In genomic region chr16:44666431-44666997, GRCm38 (mm10) we compare ENCODE assay signal across 10 mouse cellular contexts. TPM values are rescaled to one million over a fixed set of nuclear protein-coding genes. Genes with fewer than 3 reads are reported as not detected.
DNase-seq lines count a peak whose midpoint lies in the region; ATAC-seq lines count a peak whose summit lies in the region.
"Had no signal": no experiment of that assay in that cellular context is flagged by ENCODE, and none has a peak within 500 bp of the region (broad histone marks: within the 10 kb centered on the region; RNA-seq: fewer than 3 reads in every experiment).

No protein-coding gene starts in this region.

- peak; percentile 39 to 46 for DNase-seq in cerebellum, postnatal 14 days
- DNase-seq in cerebellum, postnatal 36 days, result no peak
- peak; percentile 54 for DNase-seq in midbrain, embryonic 14.5 days
- no peak for DNase-seq in frontal cortex, postnatal 36 days (ENCODE audit: low spot score in 2 of 2)
- no peak for DNase-seq in spleen, postnatal 4 days (ENCODE audit: low spot score in 2 of 2)
- DNase-seq in ovary, postnatal 14 days (ENCODE audit: low spot score), result no peak
- DNase-seq: cerebellum, adult 11-12 months had no signal

- H3K27me3 ChIP-seq in embryonic facial prominence, embryonic 13.5 days, result no peaks in the 10 kb centered on the region
- no peaks in the 10 kb centered on the region; the same call in 1 of the 2 replicates for H3K27me3 ChIP-seq in hindbrain, embryonic 16.5 days (replicated peaks; ENCODE audit: control insufficient read depth, insufficient read depth, low read length)
- no peaks in the 10 kb centered on the region for H3K27me3 ChIP-seq in midbrain, embryonic 14.5 days (ENCODE audit: control insufficient read depth, insufficient read depth, low read length)
- H3K27me3 ChIP-seq: liver, embryonic 15.5 days had no signal

- 37% methylated on average over 7 of the region's 7 CpGs for WGBS in embryonic facial prominence, embryonic 13.5 days
- 46% methylated on average over 7 of the region's 7 CpGs for whole genome bisulfite sequencing in hindbrain, embryonic 16.5 days
- WGBS in midbrain, embryonic 14.5 days, result 62% methylated on average over 7 of the region's 7 CpGs

- peaks cover 50% of the 10 kb centered on the region for H3K4me1 ChIP-seq in embryonic facial prominence, embryonic 13.5 days
- H3K4me1 ChIP-seq in hindbrain, embryonic 16.5 days (ENCODE audit: control insufficient read depth, insufficient read depth, low read depth, low read length), result peaks cover 5% of the 10 kb centered on the region
- H3K4me1 ChIP-seq in midbrain, embryonic 14.5 days (ENCODE audit: control insufficient read depth, insufficient read depth, low read length), result peaks cover 9% of the 10 kb centered on the region
- H3K4me1 ChIP-seq: liver, embryonic 15.5 days had no signal

- H3K9ac ChIP-seq in embryonic facial prominence, embryonic 13.5 days, result no peak overlapping the region
- H3K9ac ChIP-seq in hindbrain, embryonic 16.5 days (ENCODE audit: low read depth, low read length), result no peak overlapping the region
- no peak overlapping the region for H3K9ac ChIP-seq in midbrain, embryonic 14.5 days (replicated peaks; ENCODE audit: low read length)
- H3K9ac ChIP-seq: liver, embryonic 15.5 days had no signal

- no peak overlapping the region for H3K4me3 ChIP-seq in embryonic facial prominence, embryonic 13.5 days
- H3K4me3 ChIP-seq in hindbrain, embryonic 16.5 days (ENCODE audit: low read length), result no peak overlapping the region
- no peak overlapping the region for H3K4me3 ChIP-seq in midbrain, embryonic 14.5 days (replicated peaks; ENCODE audit: low read depth, low read length)
- H3K4me3 ChIP-seq: liver, embryonic 15.5 days had no signal

- no peak overlapping the region for H3K4me2 ChIP-seq in embryonic facial prominence, embryonic 13.5 days
- H3K4me2 ChIP-seq in hindbrain, embryonic 16.5 days (ENCODE audit: low read length), result no peak overlapping the region
- no peak overlapping the region for H3K4me2 ChIP-seq in midbrain, embryonic 14.5 days (ENCODE audit: low read length)
- H3K4me2 ChIP-seq: liver, embryonic 15.5 days had no signal

- ATAC-seq in embryonic facial prominence, embryonic 13.5 days (ENCODE audit: insufficient number of reproducible peaks, insufficient read depth, low FRiP score, low TSS enrichment, low read depth), result peak; percentile 68
- peak; percentile 82 for ATAC-seq in hindbrain, embryonic 16.5 days
- 0 out of 2 replicates have a peak, but pooled peaks have one; percentile 9 for ATAC-seq in midbrain, embryonic 14.5 days (ENCODE audit: low FRiP score, low TSS enrichment)

- no peaks in the 10 kb centered on the region for H3K36me3 ChIP-seq in embryonic facial prominence, embryonic 13.5 days
- no peaks in the 10 kb centered on the region for H3K36me3 ChIP-seq in hindbrain, embryonic 16.5 days (ENCODE audit: control insufficient read depth, insufficient read depth, low read length)
- no peaks in the 10 kb centered on the region for H3K36me3 ChIP-seq in midbrain, embryonic 14.5 days (ENCODE audit: control insufficient read depth, insufficient read depth, low read length)
- H3K36me3 ChIP-seq: liver, embryonic 15.5 days had no signal

- peak overlapping the region; percentile 76 for H3K27ac ChIP-seq in embryonic facial prominence, embryonic 13.5 days
- peak overlapping the region; percentile 42; the same call in 1 of the 2 replicates for H3K27ac ChIP-seq in hindbrain, embryonic 16.5 days (ENCODE audit: low read depth, low read length)
- no peak overlapping the region for H3K27ac ChIP-seq in midbrain, embryonic 14.5 days (replicated peaks; ENCODE audit: low read depth, low read length)
- H3K27ac ChIP-seq: liver, embryonic 15.5 days had no signal

- H3K9me3 ChIP-seq in embryonic facial prominence, embryonic 13.5 days, result no peaks in the 10 kb centered on the region
- H3K9me3 ChIP-seq in hindbrain, embryonic 16.5 days (ENCODE audit: control insufficient read depth, low read length), result no peaks in the 10 kb centered on the region
- no peaks in the 10 kb centered on the region for H3K9me3 ChIP-seq in midbrain, embryonic 14.5 days (ENCODE audit: control insufficient read depth, low read length)
- H3K9me3 ChIP-seq: liver, embryonic 15.5 days had no signal

RNA-seq across cellular contexts. Expression of gene Nepro, which starts 57.6 kb away (rescaled TPM):
- polyA plus RNA-seq in embryonic facial prominence, embryonic 13.5 days (2015; fragmentation: Nextera tagmentation; extraction: Ambion mirVana), result 9.9 and 10.0 TPM in 2 replicates
- polyA plus RNA-seq in hindbrain, embryonic 16.5 days (2015; fragmentation: Nextera tagmentation; extraction: Ambion mirVana), result 3.2 and 4.7 TPM in 2 replicates
- polyA plus RNA-seq in midbrain, embryonic 14.5 days (2014; fragmentation: Nextera tagmentation; extraction: Ambion mirVana), result 3.8 and 5.7 TPM in 2 replicates

Comparison
In these comparisons a context has a peak if more than half of its experiments do, and no peak if none do; other contexts are left out.
1. DNase-seq: peak in cerebellum, postnatal 14 days (2 of 2) and midbrain, embryonic 14.5 days (single experiment); none in cerebellum, postnatal 36 days (0 of 2), frontal cortex, postnatal 36 days (0 of 2), spleen, postnatal 4 days (0 of 2) and ovary, postnatal 14 days (single experiment).
2. ATAC-seq: peak in every context shown above with its lines; median percentile 82 in hindbrain, embryonic 16.5 days; 68 in embryonic facial prominence, embryonic 13.5 days; 9 in midbrain, embryonic 14.5 days.